Mouse (Mus musculus) cerebellum, adult (tissue): ENCODE measurements around the gene Rap1gap2.

Experiments used
- ATAC-seq: cut with Nextera tagmentation; 2 replicates; pipeline ENCODE4 v1.9.2; 2017; ENCODE audit warnings: mild to moderate bottlenecking, moderate library complexity, mixed read lengths; ENCODE audit not compliant: insufficient number of reproducible peaks, low FRiP score, low TSS enrichment

The Rap1gap2 gene

GRCm38 (mm10) chr11:74379166-74379873 is 231.4 kb downstream of the Rap1gap2 start:
- no peak for ATAC-seq

GRCm38 (mm10) chr11:74376847-74377246 is 233.9 kb downstream of the Rap1gap2 start:
- ATAC-seq: no peak

GRCm38 (mm10) chr11:74371393-74372100 is 239.2 kb downstream of the Rap1gap2 start:
- peak; percentile 56; the same call in 1 of the 2 replicates for ATAC-seq

GRCm38 (mm10) chr11:74361769-74362168 is 248.9 kb downstream of the Rap1gap2 start, which contains the start of gene Olfr412:
Gene Olfr412, plus strand, starts transcription at chr11:74362069.
- no peak for ATAC-seq

- ATAC-seq: no peak
Observed at GRCm38 (mm10) chr11:74352550-74352949, 258.2 kb downstream of the Rap1gap2 start, which contains the start of gene Olfr411. Gene Olfr411, minus strand, starts transcription at chr11:74352650.

GRCm38 (mm10) chr11:74337931-74338330 is 272.8 kb downstream of the Rap1gap2 start, which contains the start of gene Olfr410:
Gene Olfr410, minus strand, starts transcription at chr11:74338031.
- ATAC-seq: no peak
